Mouse (Mus musculus): ENCODE results near the gene Fam221b. TPM values are rescaled to one million over a fixed set of nuclear protein-coding genes. Genes with fewer than 3 reads are reported as not detected.

Gene Fam221b
- polyA plus RNA-seq, 1 experiment from 2014 or later: 2.0 TPM

GRCm38 (mm10) chr4:43695249-43695671 lies 26.3 kb upstream of the Fam221b start:
- WGBS: 32% methylated on average over 9 of the region's 9 CpGs

DNA sequence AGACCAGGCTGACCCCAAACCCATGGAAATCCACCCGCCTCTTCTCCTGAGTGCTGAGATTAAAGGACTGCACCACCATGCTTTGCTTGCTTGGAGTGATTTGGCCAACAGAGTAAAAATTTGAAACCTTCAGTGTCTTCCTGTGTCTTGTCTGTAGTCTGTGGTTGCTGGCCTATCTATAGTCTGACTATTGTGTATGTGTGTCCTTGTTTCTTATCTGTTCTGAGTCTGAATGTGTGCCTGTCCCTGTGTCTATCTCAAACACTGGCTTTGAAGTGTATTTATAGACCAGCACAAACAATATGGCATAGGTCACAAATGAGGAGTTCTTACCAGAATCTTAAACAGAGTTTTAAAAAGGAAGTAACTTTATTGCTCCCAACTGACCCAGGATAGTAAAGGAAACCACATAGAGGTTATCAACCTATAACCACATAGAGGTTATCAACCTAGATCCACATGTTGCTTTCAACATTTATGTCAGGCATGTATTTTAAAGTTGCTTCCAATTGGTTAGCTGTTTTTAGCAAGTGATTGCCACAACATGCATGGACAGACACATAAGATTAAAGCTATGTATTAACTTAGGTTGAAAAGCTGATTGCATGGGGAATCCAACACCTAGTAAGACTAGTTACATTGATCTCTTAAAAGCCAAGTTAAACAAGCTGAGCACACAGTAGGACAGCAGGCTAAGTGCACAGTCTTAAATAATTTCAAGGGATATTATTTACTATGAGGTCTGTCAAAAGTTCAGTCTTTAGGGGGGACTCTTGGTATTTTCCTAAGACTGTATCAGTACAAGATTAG lies 25.7 kb upstream of the Fam221b start:
- peaks cover 5% of the 10 kb centered on the region for H3K36me3 ChIP-seq (ENCODE audit: control insufficient read depth, insufficient read depth, low read length)
- no peak overlapping the region for H3K9ac ChIP-seq (ENCODE audit: low read depth, low read length)
- 90% methylated on average over 1 of the region's 1 CpGs for WGBS
- H3K9me3 ChIP-seq (ENCODE audit: control insufficient read depth, low read length): no peaks in the 10 kb centered on the region
- no peak overlapping the region for H3K27ac ChIP-seq (ENCODE audit: low read depth, low read length)
- no peak overlapping the region for H3K4me2 ChIP-seq (ENCODE audit: low read length)
- no peaks in the 10 kb centered on the region for H3K4me1 ChIP-seq (ENCODE audit: control insufficient read depth, insufficient read depth, low read depth, low read length)
- no peak for ATAC-seq
- H3K27me3 ChIP-seq (replicated peaks; ENCODE audit: control insufficient read depth, insufficient read depth, low read length): no peaks in the 10 kb centered on the region
- no peak overlapping the region for H3K4me3 ChIP-seq (ENCODE audit: low read length)

More at GRCm38 (mm10) chr4:43695249-43695671, 26.3 kb upstream of the Fam221b start:
- Histone ChIP-seq H3K4me1 (ENCODE audit: control insufficient read depth, insufficient read depth, low read depth, low read length) (no peaks in the 10 kb centered on the region), H3K27me3 (replicated peaks; ENCODE audit: control insufficient read depth, insufficient read depth, low read length) (no peaks in the 10 kb centered on the region), H3K9ac (ENCODE audit: low read depth, low read length) (no peak overlapping the region), H3K4me2 (ENCODE audit: low read length) (no peak overlapping the region), H3K36me3 (ENCODE audit: control insufficient read depth, insufficient read depth, low read length) (no peaks in the 10 kb centered on the region; the same call in 1 of the 2 replicates), H3K9me3 (ENCODE audit: control insufficient read depth, low read length) (no peaks in the 10 kb centered on the region), H3K4me3 (ENCODE audit: low read length) (no peak overlapping the region), H3K27ac (ENCODE audit: low read depth, low read length) (no peak overlapping the region)
- no peak for ATAC-seq

- 81% methylated on average over 5 of the region's 5 CpGs for WGBS
- H3K36me3 ChIP-seq (ENCODE audit: control insufficient read depth, insufficient read depth, low read length): peaks cover 13% of the 10 kb centered on the region
- H3K9ac ChIP-seq (ENCODE audit: low read depth, low read length): no peak overlapping the region
- no peak overlapping the region for H3K4me2 ChIP-seq (ENCODE audit: low read length)
- no peak overlapping the region for H3K4me3 ChIP-seq (ENCODE audit: low read length)
- H3K27me3 ChIP-seq (replicated peaks; ENCODE audit: control insufficient read depth, insufficient read depth, low read length): no peaks in the 10 kb centered on the region
- no peak for ATAC-seq
- no peak overlapping the region for H3K27ac ChIP-seq (ENCODE audit: low read depth, low read length)
- no peaks in the 10 kb centered on the region for H3K4me1 ChIP-seq (ENCODE audit: control insufficient read depth, insufficient read depth, low read depth, low read length)
- H3K9me3 ChIP-seq (ENCODE audit: control insufficient read depth, low read length): no peaks in the 10 kb centered on the region
Observed at GRCm38 (mm10) chr4:43693806-43694241, 24.9 kb upstream of the Fam221b start.

DNA sequence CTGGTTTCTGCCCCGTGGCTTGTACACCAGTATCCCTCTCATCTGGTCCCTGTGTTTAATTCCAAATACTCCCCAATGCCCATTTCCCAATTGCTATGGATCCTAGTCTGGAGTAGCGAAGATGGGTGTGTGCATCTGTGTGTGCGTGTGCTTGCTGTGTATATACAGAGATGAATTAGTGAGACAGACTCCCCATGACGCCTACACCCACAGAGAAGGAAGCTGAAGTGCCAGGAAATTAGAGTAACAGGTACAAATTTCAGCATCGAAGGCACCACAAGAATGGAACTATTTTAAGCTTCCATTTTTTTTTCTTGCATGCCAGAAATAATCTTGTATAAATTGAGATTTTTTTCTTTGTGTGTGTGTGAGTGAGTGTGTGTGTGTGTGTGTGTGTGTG lies 22.1 kb upstream of the Fam221b start:
- ATAC-seq: no peak
- peaks cover 18% of the 10 kb centered on the region for H3K36me3 ChIP-seq (ENCODE audit: control insufficient read depth, insufficient read depth, low read length)

DNA sequence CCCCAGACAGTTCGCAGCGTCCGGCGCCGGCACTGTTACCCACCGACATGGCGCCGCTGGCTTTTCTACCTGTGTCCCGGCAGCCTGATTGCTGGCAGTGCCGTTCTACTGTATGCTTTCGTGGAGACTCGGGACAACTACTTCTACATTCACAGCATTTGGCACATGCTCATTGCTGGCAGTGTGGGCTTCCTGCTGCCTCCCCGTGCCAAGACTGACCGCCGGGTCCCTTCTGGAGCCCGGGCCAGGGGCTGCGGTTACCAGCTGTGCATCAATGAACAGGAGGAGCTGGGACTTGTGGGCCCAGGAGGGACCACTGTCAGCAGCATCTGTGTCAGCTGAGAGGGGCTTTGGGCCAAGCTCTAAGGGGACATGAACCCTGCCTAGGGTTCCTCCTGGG lies 21.1 kb upstream of the Fam221b start:
- no peak overlapping the region for H3K4me3 ChIP-seq (ENCODE audit: low read length)
- WGBS: 89% methylated on average over 17 of the region's 17 CpGs
- H3K9me3 ChIP-seq (ENCODE audit: control insufficient read depth, low read length): no peaks in the 10 kb centered on the region

More for the DNA sequence above, 22.1 kb upstream of the Fam221b start:
- no peak overlapping the region for H3K4me2 ChIP-seq (ENCODE audit: low read length)
- no peak overlapping the region for H3K27ac ChIP-seq (ENCODE audit: low read depth, low read length)
- no peaks in the 10 kb centered on the region for H3K27me3 ChIP-seq (replicated peaks; ENCODE audit: control insufficient read depth, insufficient read depth, low read length)
- no peak overlapping the region for H3K9ac ChIP-seq (ENCODE audit: low read depth, low read length)
- H3K4me3 ChIP-seq (ENCODE audit: low read length): no peak overlapping the region
- WGBS: 89% methylated on average over 5 of the region's 5 CpGs
- H3K9me3 ChIP-seq (ENCODE audit: control insufficient read depth, low read length): no peaks in the 10 kb centered on the region
- no peaks in the 10 kb centered on the region for H3K4me1 ChIP-seq (ENCODE audit: control insufficient read depth, insufficient read depth, low read depth, low read length)

GRCm38 (mm10) chr4:43679416-43680043 lies 10.6 kb upstream of the Fam221b start:
- H3K27ac ChIP-seq (ENCODE audit: low read depth, low read length): no peak overlapping the region
- no peaks in the 10 kb centered on the region for H3K9me3 ChIP-seq (ENCODE audit: control insufficient read depth, low read length)
- no peak overlapping the region for H3K9ac ChIP-seq (ENCODE audit: low read depth, low read length)
- H3K36me3 ChIP-seq (ENCODE audit: control insufficient read depth, insufficient read depth, low read length): peaks cover 54% of the 10 kb centered on the region
- no peaks in the 10 kb centered on the region for H3K27me3 ChIP-seq (replicated peaks; ENCODE audit: control insufficient read depth, insufficient read depth, low read length)
- ATAC-seq: no peak
- 90% methylated on average over 7 of the region's 7 CpGs for WGBS
- no peaks in the 10 kb centered on the region for H3K4me1 ChIP-seq (ENCODE audit: control insufficient read depth, insufficient read depth, low read depth, low read length)
- no peak overlapping the region for H3K4me2 ChIP-seq (ENCODE audit: low read length)
- H3K4me3 ChIP-seq (ENCODE audit: low read length): no peak overlapping the region

More for the DNA sequence above, 21.1 kb upstream of the Fam221b start:
- Histone ChIP-seq H3K4me2 (ENCODE audit: low read length) (no peak overlapping the region), H3K27ac (ENCODE audit: low read depth, low read length) (no peak overlapping the region), H3K36me3 (ENCODE audit: control insufficient read depth, insufficient read depth, low read length) (peaks cover 26% of the 10 kb centered on the region), H3K27me3 (replicated peaks; ENCODE audit: control insufficient read depth, insufficient read depth, low read length) (no peaks in the 10 kb centered on the region), H3K9ac (ENCODE audit: low read depth, low read length) (no peak overlapping the region), H3K4me1 (ENCODE audit: control insufficient read depth, insufficient read depth, low read depth, low read length) (no peaks in the 10 kb centered on the region)
- ATAC-seq: no peak

DNA sequence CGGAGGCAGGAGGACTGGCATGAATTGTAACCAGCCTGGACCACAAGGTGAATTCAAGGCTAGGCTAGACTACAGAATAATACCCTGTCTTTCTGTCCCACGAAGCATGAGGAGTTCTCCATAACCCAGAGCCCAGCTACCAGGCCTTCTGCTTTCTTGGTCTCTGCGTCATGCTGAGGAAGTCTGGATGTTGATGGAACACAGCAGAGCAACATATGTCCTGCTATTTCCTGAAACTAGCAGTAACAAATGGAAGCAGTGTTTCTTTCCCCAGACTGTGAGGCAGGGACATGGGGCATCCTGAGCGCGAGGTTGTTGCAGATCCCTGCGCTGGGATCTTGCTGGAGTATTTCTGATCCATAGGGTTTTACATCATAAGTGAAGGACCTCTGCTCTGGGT lies 9.6 kb upstream of the Fam221b start:
- ATAC-seq: no peak
- Histone ChIP-seq H3K27ac (ENCODE audit: low read depth, low read length) (no peak overlapping the region), H3K4me3 (ENCODE audit: low read length) (no peak overlapping the region), H3K4me2 (ENCODE audit: low read length) (no peak overlapping the region), H3K9me3 (ENCODE audit: control insufficient read depth, low read length) (no peaks in the 10 kb centered on the region), H3K9ac (ENCODE audit: low read depth, low read length) (no peak overlapping the region), H3K36me3 (ENCODE audit: control insufficient read depth, insufficient read depth, low read length) (peaks cover 61% of the 10 kb centered on the region), H3K27me3 (replicated peaks; ENCODE audit: control insufficient read depth, insufficient read depth, low read length) (no peaks in the 10 kb centered on the region), H3K4me1 (ENCODE audit: control insufficient read depth, insufficient read depth, low read depth, low read length) (no peaks in the 10 kb centered on the region)
- 93% methylated on average over 6 of the region's 6 CpGs for WGBS

- Histone ChIP-seq H3K4me1 (ENCODE audit: control insufficient read depth, insufficient read depth, low read depth, low read length) (peaks cover 23% of the 10 kb centered on the region), H3K27me3 (replicated peaks; ENCODE audit: control insufficient read depth, insufficient read depth, low read length) (no peaks in the 10 kb centered on the region), H3K4me3 (ENCODE audit: low read length) (no peak overlapping the region), H3K36me3 (ENCODE audit: control insufficient read depth, insufficient read depth, low read length) (peaks cover 37% of the 10 kb centered on the region), H3K9ac (ENCODE audit: low read depth, low read length) (no peak overlapping the region), H3K9me3 (ENCODE audit: control insufficient read depth, low read length) (no peaks in the 10 kb centered on the region), H3K4me2 (ENCODE audit: low read length) (no peak overlapping the region), H3K27ac (ENCODE audit: low read depth, low read length) (no peak overlapping the region)
- WGBS: 85% methylated on average over 4 of the region's 4 CpGs
- no peak for ATAC-seq
Observed at GRCm38 (mm10) chr4:43675608-43676007, 6.7 kb upstream of the Fam221b start.

DNA sequence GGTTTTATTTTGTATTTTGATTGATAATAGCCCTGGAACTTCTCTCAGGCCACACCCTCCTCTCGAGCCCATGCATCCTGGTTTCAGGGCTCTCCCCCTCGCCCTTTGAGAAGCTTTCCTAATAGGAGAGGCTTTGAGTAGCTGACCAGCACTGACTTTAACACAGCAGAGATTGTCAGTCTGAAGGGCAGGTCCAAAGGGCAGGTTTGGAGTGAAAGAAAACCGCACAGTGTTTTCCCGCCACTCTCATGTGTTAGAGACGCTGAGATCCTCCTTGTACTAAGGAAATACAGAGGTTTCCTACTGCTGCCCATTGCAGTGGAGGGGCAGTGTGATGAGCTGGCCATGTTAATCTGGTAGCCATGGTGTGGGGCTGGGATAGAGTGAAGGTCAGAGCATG lies 6.0 kb upstream of the Fam221b start:
- ATAC-seq: no peak
- 74% methylated on average over 5 of the region's 5 CpGs for WGBS
- no peak overlapping the region for H3K9ac ChIP-seq (ENCODE audit: low read depth, low read length)
- no peak overlapping the region for H3K4me2 ChIP-seq (ENCODE audit: low read length)
- H3K27ac ChIP-seq (ENCODE audit: low read depth, low read length): no peak overlapping the region
- H3K9me3 ChIP-seq (ENCODE audit: control insufficient read depth, low read length): no peaks in the 10 kb centered on the region
- H3K27me3 ChIP-seq (replicated peaks; ENCODE audit: control insufficient read depth, insufficient read depth, low read length): no peaks in the 10 kb centered on the region
- peaks cover 29% of the 10 kb centered on the region for H3K4me1 ChIP-seq (ENCODE audit: control insufficient read depth, insufficient read depth, low read depth, low read length)
- H3K36me3 ChIP-seq (ENCODE audit: control insufficient read depth, insufficient read depth, low read length): peaks cover 37% of the 10 kb centered on the region
- H3K4me3 ChIP-seq (ENCODE audit: low read length): no peak overlapping the region
